Mouse (Mus musculus): Measurements from ENCODE around the gene Tor2a.

The Tor2a gene

GRCm38 (mm10) chr2:32722046-32722445, 35.0 kb upstream of the Tor2a start:
- TF ChIP-seq GATA4 (IDR thresholded peaks at IDR 0.05; ENCODE audit: insufficient replicate concordance, low read length): no peak

GRCm38 (mm10) chr2:32722581-32722980, 34.5 kb upstream of the Tor2a start:
- TF ChIP-seq GATA4 (IDR thresholded peaks at IDR 0.05; ENCODE audit: insufficient replicate concordance, low read length): no peak

GRCm38 (mm10) chr2:32724149-32724548, 32.9 kb upstream of the Tor2a start:
- no peak for TF ChIP-seq GATA4 (IDR thresholded peaks at IDR 0.05; ENCODE audit: insufficient replicate concordance, low read length)

GRCm38 (mm10) chr2:32724832-32725790, 31.9 kb upstream of the Tor2a start:
- no peak for TF ChIP-seq GATA4 (IDR thresholded peaks at IDR 0.05; ENCODE audit: insufficient replicate concordance, low read length)

- no peak for TF ChIP-seq GATA4 (IDR thresholded peaks at IDR 0.05; ENCODE audit: insufficient replicate concordance, low read length)
Measured at GRCm38 (mm10) chr2:32727435-32727834, 29.6 kb upstream of the Tor2a start.

GRCm38 (mm10) chr2:32728463-32728862, 28.6 kb upstream of the Tor2a start:
- TF ChIP-seq GATA4 (IDR thresholded peaks at IDR 0.05; ENCODE audit: insufficient replicate concordance, low read length): peak; percentile 45; the same call in 1 of the 2 replicates

GRCm38 (mm10) chr2:32729547-32729946, 27.5 kb upstream of the Tor2a start:
- no peak for TF ChIP-seq GATA4 (IDR thresholded peaks at IDR 0.05; ENCODE audit: insufficient replicate concordance, low read length)

GRCm38 (mm10) chr2:32730854-32731253, 26.2 kb upstream of the Tor2a start:
- no peak for TF ChIP-seq GATA4 (IDR thresholded peaks at IDR 0.05; ENCODE audit: insufficient replicate concordance, low read length)

- no peak for TF ChIP-seq GATA4 (IDR thresholded peaks at IDR 0.05; ENCODE audit: insufficient replicate concordance, low read length)
Measured at GRCm38 (mm10) chr2:32731911-32732310, 25.1 kb upstream of the Tor2a start.

GRCm38 (mm10) chr2:32732695-32733094, 24.3 kb upstream of the Tor2a start:
- no peak for TF ChIP-seq GATA4 (IDR thresholded peaks at IDR 0.05; ENCODE audit: insufficient replicate concordance, low read length)

- no peak; the same call in 1 of the 2 replicates for TF ChIP-seq GATA4 (IDR thresholded peaks at IDR 0.05; ENCODE audit: insufficient replicate concordance, low read length)
Measured at GRCm38 (mm10) chr2:32734480-32734879, 22.6 kb upstream of the Tor2a start.

GRCm38 (mm10) chr2:32734933-32735332, 22.1 kb upstream of the Tor2a start:
- TF ChIP-seq GATA4 (IDR thresholded peaks at IDR 0.05; ENCODE audit: insufficient replicate concordance, low read length): peak; percentile 79

- TF ChIP-seq GATA4 (IDR thresholded peaks at IDR 0.05; ENCODE audit: insufficient replicate concordance, low read length): no peak
Measured at GRCm38 (mm10) chr2:32736306-32736829, 20.7 kb upstream of the Tor2a start.

- no peak for TF ChIP-seq GATA4 (IDR thresholded peaks at IDR 0.05; ENCODE audit: insufficient replicate concordance, low read length)
Measured at GRCm38 (mm10) chr2:32737008-32737407, 20.0 kb upstream of the Tor2a start.

GRCm38 (mm10) chr2:32739311-32739710, 17.7 kb upstream of the Tor2a start:
- TF ChIP-seq GATA4 (IDR thresholded peaks at IDR 0.05; ENCODE audit: insufficient replicate concordance, low read length): no peak

- no peak for TF ChIP-seq GATA4 (IDR thresholded peaks at IDR 0.05; ENCODE audit: insufficient replicate concordance, low read length)
Measured at GRCm38 (mm10) chr2:32740916-32741272, 16.1 kb upstream of the Tor2a start, which contains the start of gene 6330409D20Rik. TSS of gene 6330409D20Rik (minus strand) at chr2:32741016.
